Mouse (Mus musculus): ENCODE measurements around the gene Trip10. TPM values are rescaled to one million over a fixed set of nuclear protein-coding genes. Genes with fewer than 3 reads are reported as not detected.

Trip10 gene
- total and polyA plus RNA-seq, 2 experiments from 2014 or later, result 3.2 to 6.0 TPM

GRCm38 (mm10) chr17:57258191-57258590 is 8.9 kb downstream of the Trip10 start:
- Histone ChIP-seq H3K27ac (ENCODE audit: low read depth, low read length) (no peak overlapping the region), H3K9me3 (ENCODE audit: low read length) (no peaks in the 10 kb centered on the region), H3K4me1 (ENCODE audit: insufficient read depth) (no peaks in the 10 kb centered on the region), H3K4me2 (ENCODE audit: low read depth) (no peak overlapping the region), H3K27me3 (ENCODE audit: insufficient read depth, low read length) (no peaks in the 10 kb centered on the region), H3K4me3 (ENCODE audit: low read depth, low read length) (no peak overlapping the region), H3K9ac (no peak overlapping the region), H3K36me3 (ENCODE audit: insufficient read depth) (no peaks in the 10 kb centered on the region)
- no peak for TF ChIP-seq CTCF (IDR thresholded peaks at IDR 0.05; ENCODE audit: low read depth)
- no peak for DNase-seq
- 94% methylated on average over 3 of the region's 3 CpGs for WGBS
- no peak for ATAC-seq

DNA sequence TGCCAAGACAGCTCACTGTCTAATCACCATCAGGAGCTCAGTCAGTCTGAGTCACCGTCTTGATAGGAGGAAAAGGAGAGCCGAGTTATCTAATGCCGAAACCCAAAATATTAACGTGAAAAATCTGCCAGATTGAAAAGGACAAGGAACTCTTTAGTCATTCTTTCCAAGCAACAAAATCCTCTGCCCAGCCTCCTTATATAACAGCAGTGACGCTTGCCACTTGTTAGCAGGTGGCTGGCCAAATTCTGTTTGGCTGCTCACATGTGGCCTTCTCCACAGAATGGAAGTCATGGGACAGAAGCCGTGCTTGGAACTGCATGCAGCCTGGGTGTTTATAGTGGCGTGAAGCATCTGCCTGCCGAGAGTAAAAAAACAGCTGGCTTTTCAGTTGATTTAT is 10.5 kb downstream of the Trip10 start:
- no peak for TF ChIP-seq CTCF (IDR thresholded peaks at IDR 0.05; ENCODE audit: low read depth)
- Histone ChIP-seq H3K36me3 (ENCODE audit: insufficient read depth) (no peaks in the 10 kb centered on the region), H3K9me3 (ENCODE audit: low read length) (no peaks in the 10 kb centered on the region), H3K4me2 (ENCODE audit: low read depth) (no peak overlapping the region), H3K4me3 (ENCODE audit: low read depth, low read length) (no peak overlapping the region), H3K27ac (ENCODE audit: low read depth, low read length) (no peak overlapping the region), H3K27me3 (ENCODE audit: insufficient read depth, low read length) (no peaks in the 10 kb centered on the region), H3K4me1 (ENCODE audit: insufficient read depth) (no peaks in the 10 kb centered on the region), H3K9ac (no peak overlapping the region)
- ATAC-seq (no peak), DNase-seq (no peak)
- 86% methylated on average over 8 of the region's 8 CpGs for WGBS

DNA sequence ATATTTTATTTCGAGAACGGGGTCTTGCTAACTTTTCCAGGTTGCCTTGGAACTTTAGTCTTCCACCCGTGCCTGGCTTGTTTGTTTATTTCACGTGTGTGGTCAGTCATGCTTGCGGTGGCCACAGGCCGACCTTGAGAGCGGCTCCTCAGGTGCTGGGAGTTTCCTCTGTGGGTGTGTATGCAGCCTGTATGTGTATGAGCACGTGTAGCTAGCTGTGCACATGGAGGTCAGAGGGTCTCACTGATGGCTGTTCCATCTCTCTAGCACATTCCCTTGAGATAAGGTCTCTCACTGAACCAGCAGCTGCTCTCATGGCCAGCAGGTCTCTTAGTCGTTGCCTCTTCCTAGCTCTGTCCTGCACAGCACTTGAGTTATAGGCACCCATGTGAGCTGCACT is 11.1 kb downstream of the Trip10 start:
- no peaks in the 10 kb centered on the region for H3K36me3 ChIP-seq (ENCODE audit: insufficient read depth)
- H3K4me1 ChIP-seq (ENCODE audit: insufficient read depth), result no peaks in the 10 kb centered on the region
- no peak overlapping the region for H3K4me2 ChIP-seq (ENCODE audit: low read depth)
- no peak overlapping the region for H3K4me3 ChIP-seq (ENCODE audit: low read depth, low read length)
- WGBS, result 95% methylated on average over 9 of the region's 9 CpGs
- ATAC-seq (no peak), DNase-seq (no peak)
- no peak overlapping the region for H3K9ac ChIP-seq
- H3K9me3 ChIP-seq (ENCODE audit: low read length), result no peaks in the 10 kb centered on the region
- TF ChIP-seq CTCF (IDR thresholded peaks at IDR 0.05; ENCODE audit: low read depth), result no peak
- H3K27me3 ChIP-seq (ENCODE audit: insufficient read depth, low read length), result no peaks in the 10 kb centered on the region
- no peak overlapping the region for H3K27ac ChIP-seq (ENCODE audit: low read depth, low read length)

DNA sequence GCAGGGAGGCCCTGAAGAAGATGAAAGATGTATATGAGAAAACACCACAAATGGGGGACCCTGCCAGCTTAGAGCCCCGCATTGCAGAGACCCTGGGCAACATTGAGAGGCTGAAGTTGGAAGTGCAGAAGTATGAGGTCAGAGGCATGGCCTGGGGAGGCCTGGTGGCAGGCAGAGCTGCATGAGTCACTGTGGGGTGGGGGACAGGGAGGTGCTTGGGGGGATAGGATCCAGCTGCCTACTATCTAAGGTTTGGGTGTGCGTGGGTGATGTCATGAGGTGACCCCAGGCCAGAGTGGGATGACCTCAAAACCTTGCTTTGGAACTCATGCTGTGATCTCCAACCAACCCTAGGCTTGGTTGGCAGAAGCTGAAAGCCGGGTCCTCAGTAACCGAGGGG is 12.0 kb downstream of the Trip10 start:
- Histone ChIP-seq H3K36me3 (ENCODE audit: insufficient read depth) (no peaks in the 10 kb centered on the region), H3K27me3 (ENCODE audit: insufficient read depth, low read length) (no peaks in the 10 kb centered on the region), H3K9me3 (ENCODE audit: low read length) (no peaks in the 10 kb centered on the region), H3K9ac (no peak overlapping the region), H3K4me3 (ENCODE audit: low read depth, low read length) (no peak overlapping the region), H3K4me1 (ENCODE audit: insufficient read depth) (no peaks in the 10 kb centered on the region), H3K27ac (ENCODE audit: low read depth, low read length) (no peak overlapping the region), H3K4me2 (ENCODE audit: low read depth) (no peak overlapping the region)
- no peak for DNase-seq
- 93% methylated on average over 4 of the region's 4 CpGs for WGBS
- ATAC-seq, result no peak
- TF ChIP-seq CTCF (IDR thresholded peaks at IDR 0.05; ENCODE audit: low read depth), result no peak

DNA sequence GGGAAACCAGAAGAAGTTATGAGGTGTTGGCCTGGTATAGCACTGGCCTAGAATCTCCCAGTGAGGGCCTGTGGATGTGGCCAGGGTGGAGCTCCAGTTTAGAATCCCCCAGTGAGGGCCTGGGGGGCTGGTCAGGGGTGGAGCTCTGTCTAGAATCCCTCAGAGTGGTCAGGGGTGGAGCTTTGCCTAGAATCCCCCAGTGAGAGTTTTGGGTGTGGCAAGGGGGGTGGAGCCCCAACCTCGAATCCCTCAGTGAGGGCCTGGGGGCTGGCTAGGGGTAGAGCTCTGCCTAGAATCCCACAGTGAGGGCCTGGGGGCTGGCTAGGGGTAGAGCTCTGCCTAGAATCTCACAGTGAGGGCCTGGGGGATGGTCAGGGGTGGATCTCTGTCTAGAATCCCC is 12.5 kb downstream of the Trip10 start:
- 40% methylated on average over 1 of the region's 1 CpGs for WGBS
- no peak overlapping the region for H3K4me3 ChIP-seq (ENCODE audit: low read depth, low read length)
- H3K4me1 ChIP-seq (ENCODE audit: insufficient read depth), result no peaks in the 10 kb centered on the region
- ATAC-seq (no peak), DNase-seq (no peak)
- no peaks in the 10 kb centered on the region for H3K27me3 ChIP-seq (ENCODE audit: insufficient read depth, low read length)
- H3K9ac ChIP-seq, result no peak overlapping the region
- TF ChIP-seq CTCF (IDR thresholded peaks at IDR 0.05; ENCODE audit: low read depth), result no peak
- H3K27ac ChIP-seq (ENCODE audit: low read depth, low read length), result no peak overlapping the region
- H3K36me3 ChIP-seq (ENCODE audit: insufficient read depth), result no peaks in the 10 kb centered on the region
- H3K4me2 ChIP-seq (ENCODE audit: low read depth), result no peak overlapping the region
- no peaks in the 10 kb centered on the region for H3K9me3 ChIP-seq (ENCODE audit: low read length)

DNA sequence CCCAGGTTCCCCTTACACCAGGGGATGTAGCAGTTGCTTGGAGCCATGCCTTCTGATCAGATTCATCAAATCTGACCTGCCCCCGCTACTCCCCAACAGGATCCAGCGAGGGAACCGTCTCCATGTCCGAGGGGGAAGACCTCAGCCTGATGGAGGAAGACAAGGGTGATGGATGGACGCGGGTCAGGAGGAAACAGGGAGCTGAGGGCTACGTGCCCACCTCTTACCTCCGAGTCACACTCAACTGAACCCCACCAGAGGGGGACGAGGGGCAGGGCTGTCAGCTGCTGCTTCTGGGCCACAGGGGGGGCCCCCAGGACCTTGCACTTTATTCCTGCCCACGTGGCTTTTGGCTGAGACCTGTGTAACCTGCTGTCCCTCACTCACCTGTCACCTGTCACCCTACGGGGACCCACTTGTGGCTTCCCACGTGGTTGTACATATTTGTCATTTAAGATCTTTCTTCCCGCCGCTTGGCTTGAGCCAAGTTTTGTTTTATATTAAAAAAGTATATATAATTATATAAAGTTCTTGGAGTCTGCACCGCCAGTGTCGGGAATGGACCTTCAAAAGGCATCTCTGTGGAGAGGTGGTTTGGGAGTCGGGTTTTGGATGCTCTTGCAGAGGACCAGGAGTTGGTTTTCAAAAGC is 13.8 kb downstream of the Trip10 start:
- Histone ChIP-seq H3K9me3 (ENCODE audit: low read length) (no peaks in the 10 kb centered on the region), H3K36me3 (ENCODE audit: insufficient read depth) (no peaks in the 10 kb centered on the region), H3K4me3 (ENCODE audit: low read depth, low read length) (no peak overlapping the region), H3K9ac (no peak overlapping the region), H3K27me3 (ENCODE audit: insufficient read depth, low read length) (no peaks in the 10 kb centered on the region), H3K27ac (ENCODE audit: low read depth, low read length) (no peak overlapping the region), H3K4me1 (ENCODE audit: insufficient read depth) (no peaks in the 10 kb centered on the region), H3K4me2 (ENCODE audit: low read depth) (no peak overlapping the region)
- no peak for TF ChIP-seq CTCF (IDR thresholded peaks at IDR 0.05; ENCODE audit: low read depth)
- 94% methylated on average over 17 of the region's 17 CpGs for WGBS
- ATAC-seq (no peak), DNase-seq (no peak)

DNA sequence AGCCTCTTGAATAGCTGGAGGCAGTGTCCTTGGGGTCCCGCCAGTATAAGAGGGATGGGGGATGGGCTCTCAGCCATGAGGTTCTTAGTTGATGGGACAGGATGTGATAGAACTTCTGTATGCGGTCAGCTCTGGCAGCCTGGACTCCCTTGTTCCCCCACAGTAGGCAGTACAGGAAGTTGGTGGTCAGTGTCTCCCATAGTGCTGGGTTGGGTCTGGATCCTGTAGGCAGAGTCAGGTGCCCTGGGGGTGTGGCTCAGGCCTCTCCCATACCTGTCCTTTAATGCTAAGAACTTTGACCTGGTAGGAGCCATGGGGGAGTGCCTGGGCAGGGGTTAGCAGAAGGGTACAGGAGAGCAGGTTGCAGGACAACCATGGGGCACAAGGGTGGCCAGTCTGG is 14.9 kb downstream of the Trip10 start:
- ATAC-seq, result no peak
- 92% methylated on average over 2 of the region's 2 CpGs for WGBS

More for the DNA sequence above, 14.9 kb downstream of the Trip10 start:
- Histone ChIP-seq H3K9ac (no peak overlapping the region), H3K27ac (ENCODE audit: low read depth, low read length) (no peak overlapping the region), H3K4me2 (ENCODE audit: low read depth) (no peak overlapping the region), H3K4me1 (ENCODE audit: insufficient read depth) (no peaks in the 10 kb centered on the region), H3K4me3 (ENCODE audit: low read depth, low read length) (no peak overlapping the region), H3K27me3 (ENCODE audit: insufficient read depth, low read length) (no peaks in the 10 kb centered on the region), H3K9me3 (ENCODE audit: low read length) (no peaks in the 10 kb centered on the region), H3K36me3 (ENCODE audit: insufficient read depth) (no peaks in the 10 kb centered on the region)
- TF ChIP-seq CTCF (IDR thresholded peaks at IDR 0.05; ENCODE audit: low read depth), result no peak
- no peak for DNase-seq

Measured in forebrain, postnatal 0 days (tissue).